Mouse (Mus musculus): ENCODE measurements around the gene Skint11.
"Not testable (repeated sequence)": the region's sequence is repeated elsewhere in the genome, so short reads cannot be mapped to it uniquely, and the experiment has no call there.

DNA sequence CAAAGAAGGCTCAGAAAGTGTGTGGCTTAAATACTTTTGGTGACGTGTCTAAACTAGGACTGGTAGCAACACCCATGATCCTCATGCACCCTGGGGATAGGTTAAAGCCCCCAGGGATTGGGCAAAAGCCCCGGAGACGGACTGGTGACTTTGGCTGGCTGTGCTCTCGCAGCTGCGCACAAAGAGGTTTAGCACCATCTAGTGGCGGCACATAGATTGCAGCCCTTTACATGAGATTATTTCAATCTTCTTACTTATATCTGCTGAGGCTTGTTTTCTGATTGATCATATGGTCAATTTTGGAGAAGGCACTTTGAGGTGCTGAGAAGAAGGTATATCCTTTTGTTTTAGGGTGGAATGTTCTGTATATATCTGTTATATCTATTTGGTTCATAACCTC is 9.7 kb downstream of the Skint11 start:
- TF ChIP-seq POLR2A (IDR thresholded peaks at IDR 0.05; ENCODE audit: insufficient read length, low read depth); TCF12 (IDR thresholded peaks at IDR 0.05; ENCODE audit: insufficient read depth, poor library complexity, severe bottlenecking); MYOG (IDR thresholded peaks at IDR 0.05; ENCODE audit: control insufficient read depth in 1 of 3, insufficient read depth in 1 of 3, insufficient read length in 2 of 3, low read depth in 2 of 3): not testable (repeated sequence)
